Mouse (Mus musculus): ENCODE results near the gene Adamts7.
A peak's percentile ranks its signal among the peaks of the same experiment; 100 is the strongest.

Adamts7 gene

DNA sequence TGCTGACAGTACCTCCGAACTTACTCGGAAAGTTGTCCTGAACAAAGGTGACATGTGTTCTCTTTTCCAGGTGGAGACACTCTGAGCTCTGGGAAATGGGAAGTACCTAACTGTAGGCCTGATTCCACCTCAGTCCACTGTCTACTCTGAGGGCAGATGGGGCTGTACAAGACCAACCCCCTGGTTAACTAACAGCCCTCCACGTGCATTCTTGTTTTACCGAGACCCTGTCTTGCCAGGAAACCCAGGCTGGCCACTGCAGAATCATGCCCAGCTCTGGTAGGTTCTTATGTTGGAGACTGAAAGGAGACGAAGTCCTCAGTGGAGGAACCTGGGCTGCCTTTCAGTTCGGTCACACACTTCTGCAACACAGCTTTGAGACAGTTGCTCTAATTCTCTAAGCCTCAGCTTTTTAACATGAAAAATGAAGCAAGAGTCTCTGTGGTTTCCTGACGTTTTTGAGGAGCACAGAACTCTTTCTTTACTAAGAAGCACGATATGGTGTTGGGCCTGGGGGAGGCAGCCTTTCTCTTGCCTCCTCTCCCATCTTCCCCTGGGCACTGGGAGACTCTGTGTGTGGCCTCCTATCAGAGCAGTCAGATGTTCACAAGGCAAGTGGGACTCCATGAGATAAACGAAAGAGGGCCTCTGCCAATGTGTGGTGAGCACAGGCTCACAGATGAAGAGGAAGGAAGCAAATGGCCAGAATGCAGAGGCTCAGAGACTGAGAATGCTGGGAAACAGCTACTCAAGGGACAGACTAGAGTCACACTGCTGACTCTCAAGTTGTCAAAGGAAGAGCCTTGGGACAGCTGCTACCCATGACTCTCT lies 74.6 kb downstream of the Adamts7 start:
- peak; percentile 70 for DNase-seq

DNA sequence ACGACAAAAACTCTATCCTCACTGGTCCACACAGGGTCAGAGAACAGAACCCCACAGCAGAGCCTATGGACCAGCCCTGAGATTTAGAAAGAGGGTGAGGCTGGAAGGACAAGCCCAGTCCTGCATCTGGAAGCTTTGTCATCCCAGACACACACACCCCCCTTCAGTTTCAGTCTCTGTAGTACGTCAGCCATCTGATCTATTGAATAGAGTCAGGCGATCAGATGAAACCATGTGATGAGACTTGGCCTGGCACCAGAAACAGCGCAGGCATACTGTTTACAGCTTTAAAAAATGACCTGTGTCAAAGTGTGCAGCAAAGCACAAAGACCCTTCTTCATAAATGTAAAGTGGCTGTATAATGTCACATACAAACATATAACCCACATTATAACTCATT lies 77.7 kb downstream of the Adamts7 start:
- no peak for DNase-seq

DNA sequence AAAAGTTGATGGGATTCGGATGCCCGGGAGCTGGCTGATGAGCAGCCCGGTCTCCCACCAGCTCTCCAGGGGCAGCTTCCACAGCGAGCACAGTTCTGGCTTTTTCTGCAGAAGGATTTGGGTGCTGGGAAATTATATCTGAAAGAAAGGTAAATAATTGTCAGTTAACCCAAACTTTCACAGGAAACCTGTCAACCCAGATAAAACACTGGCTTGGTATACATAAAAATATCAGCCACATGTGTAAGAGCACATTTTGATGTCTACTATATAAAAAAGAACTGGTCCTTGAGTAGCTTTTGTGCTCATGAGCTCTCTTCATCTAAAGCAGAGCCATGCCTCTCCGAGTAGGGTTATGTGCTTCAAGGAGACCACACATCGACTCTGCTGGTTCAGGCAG lies 78.2 kb downstream of the Adamts7 start:
- no peak for DNase-seq

DNA sequence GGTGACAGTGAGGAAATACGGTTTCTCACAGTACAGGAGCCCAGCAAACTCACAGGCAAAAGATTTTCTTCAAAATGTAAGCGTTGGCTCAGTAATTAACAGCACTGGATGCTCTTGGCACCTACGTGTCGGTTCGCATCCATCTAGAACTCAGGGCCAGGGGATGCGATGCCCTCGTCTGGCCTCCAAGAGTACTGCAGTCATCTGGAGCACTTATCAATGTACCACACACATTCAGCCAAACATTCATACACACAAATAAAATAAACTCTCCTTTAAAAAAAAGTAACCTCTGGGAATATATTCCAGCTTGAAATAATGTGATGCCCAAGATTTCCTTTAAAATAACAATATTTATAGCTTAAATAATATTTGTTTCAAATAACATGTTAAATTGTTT lies 78.7 kb downstream of the Adamts7 start:
- peak; percentile 61 for DNase-seq

DNA sequence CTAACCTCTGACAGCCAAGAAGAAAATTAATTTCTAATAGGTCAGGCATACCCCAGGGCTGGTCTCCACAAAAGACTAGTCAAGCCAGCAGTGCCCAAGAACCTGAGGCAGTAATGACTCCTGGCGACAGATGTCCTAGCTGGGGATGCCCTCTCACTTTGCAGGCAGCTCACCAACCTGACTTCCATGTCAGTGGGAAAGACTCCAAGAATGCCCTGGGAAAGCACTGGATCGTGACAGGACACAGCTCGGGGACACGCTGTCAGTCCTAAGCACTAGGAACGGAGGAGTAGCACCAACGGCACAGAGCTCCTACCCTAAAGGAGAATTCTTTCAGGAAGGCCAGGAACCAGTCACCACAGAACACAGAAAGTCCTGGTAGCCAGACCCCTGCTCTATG lies 79.4 kb downstream of the Adamts7 start:
- DNase-seq: no peak

DNA sequence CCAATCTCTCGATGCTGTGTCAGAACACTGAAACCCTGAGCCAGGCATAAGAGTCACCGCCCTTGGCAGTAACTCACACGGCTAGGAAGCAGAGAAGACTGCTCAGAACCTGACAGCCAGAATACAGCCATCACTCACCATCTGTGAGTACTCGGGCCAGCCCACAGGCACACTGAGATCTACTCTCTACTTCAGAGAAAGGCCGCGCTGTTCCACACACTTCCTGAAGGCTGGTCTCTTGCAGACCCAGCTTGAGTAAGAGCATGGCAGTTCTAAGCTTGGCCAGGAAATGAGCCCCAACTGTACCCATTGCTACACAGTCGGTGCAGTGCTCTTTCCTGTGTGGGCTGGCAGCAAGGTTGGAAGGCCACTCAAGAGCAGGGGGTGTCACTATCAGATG lies 80.0 kb downstream of the Adamts7 start:
- peak; percentile 78 for DNase-seq

DNA sequence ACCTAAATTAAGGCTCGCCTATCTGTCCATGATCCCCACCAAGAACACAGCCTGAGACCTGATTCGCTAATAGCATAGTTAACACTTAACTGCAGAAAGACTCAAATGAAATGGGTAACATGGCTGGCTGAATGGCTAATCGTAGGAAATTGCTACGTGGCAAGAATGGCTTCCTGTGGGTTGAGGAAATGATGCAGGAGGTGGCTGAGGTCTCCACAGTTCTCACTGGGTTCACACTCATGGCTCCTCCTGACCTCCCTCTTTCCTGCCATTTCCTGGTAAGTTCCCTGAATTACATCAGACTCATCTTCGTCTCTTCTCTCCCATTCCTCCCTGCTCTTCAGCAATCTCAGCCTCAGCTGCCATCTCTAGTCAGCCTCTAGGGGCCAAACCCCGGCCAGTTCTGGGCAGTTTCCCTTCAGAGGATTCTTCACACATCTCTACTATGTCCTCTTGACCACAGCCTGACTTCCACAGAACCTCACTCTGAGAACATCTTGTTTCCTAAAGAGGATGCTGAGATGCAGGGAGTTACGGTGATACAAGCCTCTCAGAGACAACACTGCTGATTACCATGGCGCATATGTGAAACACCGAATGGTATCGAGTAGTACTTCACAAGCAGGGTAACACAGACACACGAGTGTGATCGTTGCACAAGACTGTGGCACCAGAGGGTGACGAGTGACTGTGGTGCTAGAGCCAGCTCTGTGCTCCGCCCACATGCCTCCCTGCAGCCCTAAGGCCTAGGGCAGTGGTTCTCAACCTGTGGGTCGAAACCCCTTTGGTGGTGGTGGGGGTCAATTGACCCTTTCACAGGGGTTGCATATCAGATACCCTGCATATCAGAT lies 81.7 kb downstream of the Adamts7 start:
- DNase-seq: no peak

DNA sequence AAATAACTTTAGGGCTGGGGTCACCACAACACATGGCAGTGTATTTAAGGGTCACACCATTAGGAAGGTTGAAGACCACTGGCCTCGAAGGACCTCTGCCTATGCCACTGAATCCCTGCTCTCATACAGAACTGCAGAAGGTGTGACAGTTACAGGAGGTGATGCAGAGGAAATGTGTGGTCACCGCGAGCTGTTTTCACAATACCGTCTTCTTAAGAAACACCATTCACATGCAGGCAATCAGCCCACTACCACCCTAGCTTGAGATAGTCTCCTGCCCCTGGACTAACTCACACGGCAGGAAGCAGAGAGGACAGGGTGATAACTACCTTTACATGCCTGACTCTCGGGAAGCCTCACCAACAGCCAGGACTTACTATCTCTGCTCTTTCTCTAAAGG lies 82.3 kb downstream of the Adamts7 start:
- no peak for DNase-seq

DNA sequence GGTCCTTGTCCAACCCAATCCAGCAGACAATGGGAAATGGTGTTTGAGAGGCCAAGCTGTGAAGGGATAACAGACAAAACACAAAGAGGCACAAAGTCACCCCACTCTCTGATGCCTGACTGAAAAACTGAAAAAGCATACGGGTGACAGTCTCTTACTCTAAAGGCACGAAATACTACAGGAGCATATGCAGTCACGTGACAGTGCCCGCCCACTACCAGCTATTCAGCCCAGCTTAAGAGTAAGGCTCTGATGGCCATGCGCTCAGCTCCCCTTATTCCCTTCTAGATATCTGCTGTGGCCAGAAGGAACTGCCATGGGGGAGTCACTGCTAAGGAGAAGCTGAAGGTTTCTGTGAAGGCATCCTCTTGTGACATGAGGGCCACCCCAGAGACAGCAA lies 82.9 kb downstream of the Adamts7 start:
- DNase-seq: no peak

DNA sequence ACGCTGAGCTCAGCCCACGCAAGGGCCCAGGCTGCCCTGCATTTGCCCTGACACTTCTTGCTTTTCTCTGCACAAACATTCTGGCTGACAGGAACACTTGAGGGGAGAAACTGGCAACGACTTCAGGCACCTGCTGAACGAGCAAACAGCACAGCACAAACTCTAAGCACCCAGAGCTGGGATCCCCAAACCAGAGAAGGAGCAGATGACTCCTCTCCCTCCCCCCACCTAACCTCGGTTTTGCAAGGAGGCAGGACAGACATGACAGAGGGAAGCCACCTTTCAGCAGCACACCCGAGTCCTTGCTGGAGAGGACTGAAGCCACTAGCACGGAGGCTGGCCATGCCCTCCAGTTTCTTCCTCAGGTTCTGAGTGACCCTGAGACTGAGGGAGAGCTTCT lies 84.4 kb downstream of the Adamts7 start:
- peak; percentile 67 for DNase-seq

DNA sequence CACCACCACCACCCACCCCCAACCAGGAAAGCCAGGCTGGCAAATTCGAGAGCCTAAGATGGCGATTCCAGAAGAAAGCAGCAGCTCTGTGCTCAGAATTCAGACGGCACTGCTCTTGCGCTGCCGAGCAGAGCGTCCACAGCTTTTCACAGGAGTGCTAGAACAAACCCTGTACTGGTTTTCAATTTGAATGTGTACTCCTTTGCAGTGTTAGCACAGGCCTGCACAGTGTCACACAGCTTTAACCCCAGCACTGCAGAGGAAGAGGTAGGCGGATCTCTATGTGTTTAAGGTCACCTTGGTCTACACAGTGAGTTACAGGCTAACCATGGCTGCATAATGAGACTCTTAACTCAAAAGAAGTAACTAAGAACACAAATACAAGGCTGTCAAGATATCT lies 85.5 kb downstream of the Adamts7 start:
- no peak for DNase-seq

DNA sequence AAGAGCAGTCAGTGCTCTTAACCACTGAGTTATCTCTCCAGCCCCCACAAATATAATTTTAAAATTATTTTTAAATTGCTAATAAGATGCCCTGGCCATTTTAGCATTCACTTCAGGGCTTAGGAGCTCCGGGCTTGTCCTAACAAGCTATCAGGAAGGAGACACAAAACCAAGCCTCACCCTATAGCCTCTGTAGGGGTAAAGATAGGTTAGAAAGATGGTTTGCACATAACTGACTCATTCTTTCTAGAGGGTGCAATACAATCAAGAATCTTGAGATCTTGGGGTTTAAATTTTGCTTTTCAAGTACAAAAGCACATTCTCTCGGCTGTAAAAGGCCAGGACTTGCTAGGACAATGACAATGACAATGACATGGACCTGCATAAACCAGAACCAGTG lies 86.2 kb downstream of the Adamts7 start:
- DNase-seq: no peak

DNA sequence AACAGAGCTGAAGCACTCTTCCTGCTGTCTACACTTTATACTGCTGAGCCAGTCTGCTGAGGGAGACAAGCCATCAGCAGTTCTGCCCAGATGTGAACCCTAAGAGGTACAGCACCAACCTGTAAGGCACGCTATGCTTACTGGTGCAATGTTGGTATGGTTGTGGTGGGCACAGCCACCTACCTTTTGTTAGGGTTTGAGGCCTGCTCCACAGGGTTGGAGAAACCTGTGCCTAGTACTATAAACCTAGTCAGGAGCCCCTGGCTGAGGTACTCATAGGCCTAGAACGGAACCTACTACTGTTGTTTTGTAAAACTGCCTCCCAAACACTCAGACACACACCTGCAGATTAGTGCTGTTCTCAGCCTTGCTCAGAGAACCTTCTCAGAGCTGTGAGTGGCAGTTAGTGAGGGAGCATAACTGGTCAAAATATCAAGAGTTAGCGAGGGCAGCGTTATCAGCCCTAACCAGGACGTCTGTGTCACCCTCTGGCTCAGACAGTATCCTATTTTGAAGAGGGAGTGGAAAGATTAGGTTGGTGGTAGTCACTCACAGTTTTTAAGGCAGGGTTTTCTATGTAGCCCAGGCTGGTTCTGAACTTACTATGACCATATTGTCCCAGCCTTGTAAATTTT lies 87.4 kb downstream of the Adamts7 start:
- DNase-seq: no peak

DNA sequence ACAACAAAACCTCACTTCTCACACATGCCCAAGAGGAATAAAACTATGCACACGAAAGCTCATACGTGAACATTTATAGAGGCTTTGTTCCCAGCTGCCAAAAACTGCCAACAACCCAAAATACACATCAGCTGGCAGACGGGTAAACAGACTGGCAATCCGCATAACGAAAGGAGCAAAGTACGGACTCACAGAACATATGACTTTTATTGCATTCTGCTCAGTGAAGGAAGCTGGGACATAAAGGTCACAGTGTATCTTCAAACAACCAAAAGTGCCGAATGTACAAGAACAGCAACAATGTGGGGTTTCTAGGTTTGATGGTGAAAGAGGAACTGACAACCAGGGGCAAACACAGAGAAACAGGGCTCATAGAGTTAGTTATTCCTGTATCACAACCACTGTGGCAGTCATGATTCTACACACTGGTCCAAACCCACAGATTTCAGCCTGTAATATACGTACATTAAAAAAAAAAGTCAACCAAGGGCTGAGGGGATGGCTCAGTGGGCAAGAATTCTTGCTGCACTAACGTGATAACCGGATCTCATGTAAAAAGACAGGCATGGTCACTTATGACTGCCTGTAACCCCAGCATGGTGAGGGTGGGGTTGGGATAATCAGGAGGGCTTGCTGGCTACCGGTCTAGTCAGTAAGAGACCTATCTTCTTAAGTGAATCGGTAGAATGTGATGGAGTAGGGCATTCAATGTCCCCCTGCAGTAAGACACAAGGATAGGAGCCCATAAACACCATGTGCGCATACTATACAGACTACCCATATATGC lies 88.3 kb downstream of the Adamts7 start:
- no peak for DNase-seq

DNA sequence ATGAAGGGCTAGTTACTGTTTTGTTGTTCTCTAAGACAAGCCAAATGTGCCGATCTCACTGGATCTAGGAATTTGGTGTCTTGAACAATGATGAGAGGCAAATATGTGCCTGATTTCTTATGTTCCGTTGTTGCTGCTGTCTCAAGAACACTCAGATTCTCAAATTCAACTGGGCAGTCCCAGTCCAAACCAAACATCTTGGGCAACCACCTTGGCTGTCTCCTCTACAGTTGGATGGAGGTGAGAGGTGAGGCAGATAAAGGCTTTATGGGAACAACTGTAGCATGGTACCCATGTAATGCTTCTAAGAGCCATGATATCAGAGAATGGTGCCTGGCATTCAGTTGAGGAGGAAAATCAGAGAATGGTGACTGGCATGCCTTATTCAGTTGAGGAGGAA lies 90.3 kb downstream of the Adamts7 start:
- DNase-seq: no peak

DNA sequence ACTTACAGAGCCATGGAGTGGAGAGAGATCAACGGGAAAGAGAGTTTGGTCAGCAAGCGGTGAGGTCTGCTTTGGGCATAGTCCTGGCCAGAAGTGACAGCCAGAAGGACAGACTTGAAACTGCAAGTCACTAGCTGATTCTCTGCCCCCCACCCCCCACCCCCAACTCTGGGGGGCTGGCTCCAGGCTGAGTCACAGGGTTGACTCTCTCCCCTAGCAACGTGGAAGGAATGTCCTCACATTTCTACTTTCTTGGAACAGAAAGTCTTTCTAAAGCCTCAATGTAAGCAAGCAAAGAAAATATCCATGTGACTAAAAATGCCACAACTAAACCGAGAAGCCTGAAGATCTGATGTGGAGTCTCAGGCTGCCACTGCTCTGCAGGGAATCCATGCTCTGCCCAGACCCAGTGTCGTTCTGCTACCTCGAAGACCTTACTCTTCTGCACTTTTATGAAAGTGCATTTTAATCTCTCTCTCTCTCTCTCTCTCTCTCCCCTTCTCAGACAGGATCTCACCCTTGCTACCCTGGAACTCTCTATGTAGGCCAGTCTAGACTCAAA lies 93.1 kb downstream of the Adamts7 start:
- DNase-seq: no peak

DNA sequence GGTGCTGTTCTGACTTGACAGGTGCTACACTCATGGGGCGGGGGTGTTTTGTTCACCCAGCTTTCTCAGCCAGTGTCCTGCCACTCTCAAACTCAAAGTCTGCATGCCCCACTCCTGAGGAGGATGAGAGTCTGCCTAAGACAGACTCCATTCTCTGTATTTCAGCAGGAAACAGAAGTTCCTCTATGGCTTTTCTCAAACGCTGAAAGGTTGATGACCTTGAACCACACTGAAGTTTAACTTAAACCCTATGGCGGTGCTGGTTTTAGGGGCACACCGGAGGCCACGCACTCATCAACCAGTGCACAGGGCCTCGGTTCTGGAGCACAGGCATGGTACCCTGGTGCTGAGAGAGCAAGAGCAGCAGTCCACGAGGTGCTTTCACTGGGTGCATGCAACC lies 94.4 kb downstream of the Adamts7 start:
- no peak for DNase-seq

Measured in thymus, postnatal 14 days (tissue).